Mouse (Mus musculus) forebrain, embryonic 15.5 days (tissue): ENCODE measurements around the gene Rere. TPM values are rescaled to one million over a fixed set of nuclear protein-coding genes. Genes with fewer than 3 reads are reported as not detected.

ENCODE experiments used
- ATAC-seq: fragments of 200-750 bp; cut with Nextera tagmentation; replicated peaks from 2 replicates; pipeline ENCODE4 v1.8.0; 2017; ENCODE audit warnings: mild to moderate bottlenecking, moderate TSS enrichment, moderate library complexity
- H3K27ac ChIP-seq: fragments of 300-500 bp; sonication (generic); replicated peaks from 2 replicates; pipeline ENCODE4 v1.5.1; 2015; ENCODE audit warnings: mild to moderate bottlenecking, inconsistent platforms
- H3K27me3 ChIP-seq: fragments of 300-500 bp; sonication (generic); 2 replicates; pipeline ENCODE4 v1.6.1; 2015; ENCODE audit warnings: inconsistent platforms
- H3K36me3 ChIP-seq: fragments of 300-500 bp; sonication (generic); 2 replicates; pipeline ENCODE4 v1.6.1; 2015; ENCODE audit warnings: mild to moderate bottlenecking, inconsistent platforms
- H3K4me1 ChIP-seq: fragments of 300-500 bp; sonication (generic); 2 replicates; pipeline ENCODE4 v1.6.1; 2015; ENCODE audit warnings: inconsistent platforms
- H3K4me2 ChIP-seq: fragments of 300-500 bp; sonication (generic); replicated peaks from 2 replicates; pipeline ENCODE4 v1.6.1; 2015; ENCODE audit warnings: mild to moderate bottlenecking, inconsistent platforms
- H3K4me3 ChIP-seq: fragments of 300-500 bp; sonication (generic); 2 replicates; pipeline ENCODE4 v1.5.1; 2015; ENCODE audit warnings: mild to moderate bottlenecking, inconsistent platforms
- H3K9ac ChIP-seq: fragments of 300-500 bp; sonication (generic); replicated peaks from 2 replicates; pipeline ENCODE4 v1.6.1; 2015; ENCODE audit warnings: mild to moderate bottlenecking, inconsistent platforms
- H3K9me3 ChIP-seq: fragments of 300-500 bp; sonication (generic); 2 replicates; pipeline ENCODE4 v1.6.1; 2016; ENCODE audit warnings: inconsistent platforms
- WGBS: fragments of 180-500 bp; shearing (Covaris S2); methylation state at CpG from one replicate; pipeline ENCODE4 v1.1.7; 2015; ENCODE audit warnings: mixed read lengths; 5-methylcytosine and 5-hydroxymethylcytosine counted together
- polyA plus RNA-seq: library from polyadenylated mRNA; unstranded; fragments of >200 nt; fragmentation: Nextera tagmentation; extraction: Ambion mirVana; gene quantifications from 2 replicates; pipeline ENCODE4 v1.2.1, GENCODE M21; 2015

Gene Rere
- polyA plus RNA-seq, 1 experiment from 2014 or later = 26.6 TPM

GRCm38 (mm10) chr4:150605804-150606203, 324.4 kb downstream of the Rere start:
- Histone ChIP-seq H3K27me3 (no peaks in the 10 kb centered on the region), H3K4me1 (peaks cover 22% of the 10 kb centered on the region), H3K4me2 (no peak overlapping the region), H3K36me3 (no peaks in the 10 kb centered on the region), H3K27ac (peak overlapping the region; percentile 80), H3K4me3 (no peak overlapping the region), H3K9ac (no peak overlapping the region), H3K9me3 (no peaks in the 10 kb centered on the region)
- 85% methylated on average over 3 of the region's 3 CpGs for WGBS
- no peak for ATAC-seq

DNA sequence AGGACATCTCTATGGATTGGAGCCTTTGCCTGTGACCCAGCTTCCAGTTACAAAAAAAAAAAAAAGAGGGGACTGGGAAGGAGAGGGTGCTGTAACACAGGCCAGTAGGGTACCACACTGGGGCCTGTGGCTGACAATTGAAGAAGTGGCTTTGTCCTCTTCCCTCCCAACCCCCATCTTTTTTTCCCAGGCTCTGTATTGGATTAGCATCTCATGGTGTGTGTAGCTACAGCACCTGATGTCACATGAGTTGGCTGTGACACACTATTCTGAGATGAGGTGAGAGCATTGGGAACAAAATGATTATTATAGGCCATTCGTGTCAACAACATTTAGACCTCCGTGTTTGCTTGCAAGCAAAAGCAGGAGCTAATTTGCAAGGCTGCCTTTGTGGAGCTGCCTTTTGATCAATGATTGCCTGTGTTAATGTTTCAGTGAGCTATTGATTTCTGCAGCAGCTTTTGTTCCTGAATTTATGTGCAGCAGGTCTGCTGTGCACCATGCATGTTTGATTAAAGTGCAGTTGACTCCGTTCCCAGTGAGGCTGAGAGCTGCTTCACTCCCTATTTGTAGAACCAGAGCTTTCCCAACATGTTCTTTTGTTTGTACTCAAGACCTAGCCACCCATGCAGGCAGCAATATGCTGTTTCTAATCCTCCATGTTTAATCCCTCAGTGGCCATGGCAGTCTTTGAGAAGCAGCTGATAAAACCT, 325.2 kb downstream of the Rere start:
- peaks cover 22% of the 10 kb centered on the region for H3K4me1 ChIP-seq
- no peaks in the 10 kb centered on the region for H3K27me3 ChIP-seq
- ATAC-seq = peak; percentile 77
- H3K4me2 ChIP-seq = no peak overlapping the region
- peak overlapping the region; percentile 80 for H3K27ac ChIP-seq
- no peak overlapping the region for H3K4me3 ChIP-seq
- no peaks in the 10 kb centered on the region for H3K36me3 ChIP-seq
- 4% methylated on average over 3 of the region's 3 CpGs for WGBS
- no peaks in the 10 kb centered on the region for H3K9me3 ChIP-seq
- no peak overlapping the region for H3K9ac ChIP-seq

- no peak overlapping the region for H3K4me3 ChIP-seq
- H3K9ac ChIP-seq = no peak overlapping the region
- no peaks in the 10 kb centered on the region for H3K27me3 ChIP-seq
- peaks cover 19% of the 10 kb centered on the region for H3K36me3 ChIP-seq
- ATAC-seq = no peak
- no peaks in the 10 kb centered on the region for H3K9me3 ChIP-seq
- WGBS = 100% methylated on average over 3 of the region's 3 CpGs
- peaks cover 22% of the 10 kb centered on the region for H3K4me1 ChIP-seq
- no peak overlapping the region for H3K4me2 ChIP-seq
- H3K27ac ChIP-seq = no peak overlapping the region
Observed at GRCm38 (mm10) chr4:150608670-150609069, 327.2 kb downstream of the Rere start.

GRCm38 (mm10) chr4:150613715-150614114, 332.3 kb downstream of the Rere start:
- H3K36me3 ChIP-seq = peaks cover 65% of the 10 kb centered on the region
- no peaks in the 10 kb centered on the region for H3K27me3 ChIP-seq
- no peak overlapping the region for H3K4me2 ChIP-seq
- no peak overlapping the region for H3K4me3 ChIP-seq
- no peak for ATAC-seq
- 94% methylated on average over 7 of the region's 7 CpGs for WGBS
- no peak overlapping the region for H3K9ac ChIP-seq
- no peaks in the 10 kb centered on the region for H3K4me1 ChIP-seq
- H3K27ac ChIP-seq = no peak overlapping the region
- no peaks in the 10 kb centered on the region for H3K9me3 ChIP-seq

DNA sequence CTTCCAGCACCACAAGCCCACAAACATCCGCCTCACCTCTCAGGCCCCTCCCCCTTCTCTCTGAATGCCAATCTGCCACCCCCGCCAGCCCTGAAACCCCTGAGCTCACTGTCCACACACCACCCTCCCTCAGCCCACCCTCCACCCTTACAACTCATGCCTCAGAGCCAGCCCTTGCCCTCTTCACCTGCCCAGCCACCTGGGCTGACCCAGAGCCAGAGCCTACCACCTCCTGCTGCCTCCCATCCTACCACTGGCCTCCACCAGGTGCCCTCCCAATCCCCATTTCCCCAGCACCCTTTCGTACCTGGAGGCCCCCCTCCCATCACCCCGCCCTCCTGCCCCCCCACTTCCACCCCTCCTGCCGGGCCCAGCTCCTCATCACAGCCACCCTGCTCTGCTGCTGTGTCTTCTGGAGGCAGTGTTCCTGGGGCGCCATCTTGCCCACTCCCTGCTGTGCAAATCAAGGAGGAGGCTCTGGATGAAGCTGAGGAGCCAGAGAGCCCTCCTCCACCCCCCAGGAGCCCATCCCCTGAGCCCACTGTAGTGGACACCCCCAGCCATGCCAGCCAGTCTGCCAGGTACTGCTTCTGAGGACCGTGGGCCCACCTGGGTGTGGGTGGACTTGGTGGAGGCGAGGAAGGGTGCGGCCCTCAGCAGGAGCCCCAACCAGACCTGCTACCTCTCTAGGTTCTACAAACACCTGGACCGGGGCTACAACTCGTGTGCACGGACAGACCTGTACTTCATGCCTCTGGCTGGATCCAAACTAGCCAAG, 334.0 kb downstream of the Rere start:
- Histone ChIP-seq H3K4me1 (no peaks in the 10 kb centered on the region), H3K4me2 (no peak overlapping the region), H3K27ac (no peak overlapping the region), H3K36me3 (peaks cover 71% of the 10 kb centered on the region), H3K9ac (no peak overlapping the region), H3K4me3 (no peak overlapping the region), H3K9me3 (no peaks in the 10 kb centered on the region), H3K27me3 (no peaks in the 10 kb centered on the region)
- ATAC-seq = no peak
- 92% methylated on average over 12 of the region's 12 CpGs for WGBS

DNA sequence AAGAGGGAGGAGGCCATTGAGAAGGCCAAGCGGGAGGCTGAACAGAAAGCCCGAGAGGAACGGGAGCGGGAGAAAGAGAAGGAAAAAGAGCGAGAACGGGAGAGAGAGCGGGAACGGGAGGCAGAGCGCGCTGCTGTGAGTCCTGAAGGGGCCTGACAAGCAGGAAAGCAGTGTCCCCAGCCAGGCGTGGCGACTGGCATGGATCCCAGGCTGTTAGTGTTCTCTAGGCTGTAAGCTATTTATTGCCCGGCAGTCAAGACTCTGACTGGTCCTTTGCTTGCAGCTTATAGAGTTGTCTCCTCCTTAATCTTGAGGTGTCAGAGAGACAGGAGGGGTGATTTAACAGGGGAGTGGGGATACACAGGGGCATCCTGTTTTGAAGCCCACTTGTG, 334.6 kb downstream of the Rere start:
- H3K4me1 ChIP-seq = no peaks in the 10 kb centered on the region
- WGBS = 74% methylated on average over 13 of the region's 13 CpGs
- no peak overlapping the region for H3K27ac ChIP-seq
- no peak for ATAC-seq
- no peaks in the 10 kb centered on the region for H3K9me3 ChIP-seq
- no peak overlapping the region for H3K4me3 ChIP-seq
- H3K4me2 ChIP-seq = no peak overlapping the region
- H3K36me3 ChIP-seq = peaks cover 71% of the 10 kb centered on the region
- H3K9ac ChIP-seq = no peak overlapping the region
- no peaks in the 10 kb centered on the region for H3K27me3 ChIP-seq

DNA sequence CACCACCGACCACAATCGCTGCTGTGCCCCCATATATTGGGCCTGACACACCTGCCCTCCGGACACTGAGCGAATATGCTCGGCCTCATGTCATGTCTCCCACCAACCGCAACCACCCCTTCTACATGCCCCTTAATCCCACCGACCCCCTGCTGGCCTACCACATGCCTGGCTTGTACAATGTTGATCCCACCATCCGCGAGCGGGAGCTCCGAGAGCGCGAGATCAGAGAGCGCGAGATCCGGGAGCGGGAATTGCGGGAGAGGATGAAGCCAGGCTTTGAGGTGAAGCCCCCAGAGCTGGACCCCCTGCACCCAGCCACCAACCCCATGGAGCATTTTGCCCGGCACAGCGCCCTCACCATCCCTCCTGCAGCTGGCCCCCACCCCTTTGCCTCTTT, 335.4 kb downstream of the Rere start:
- no peak overlapping the region for H3K4me2 ChIP-seq
- H3K27ac ChIP-seq = no peak overlapping the region
- ATAC-seq = no peak
- no peak overlapping the region for H3K9ac ChIP-seq
- H3K4me1 ChIP-seq = no peaks in the 10 kb centered on the region
- 95% methylated on average over 20 of the region's 20 CpGs for WGBS
- H3K36me3 ChIP-seq = peaks cover 69% of the 10 kb centered on the region
- H3K27me3 ChIP-seq = no peaks in the 10 kb centered on the region
- no peak overlapping the region for H3K4me3 ChIP-seq
- no peaks in the 10 kb centered on the region for H3K9me3 ChIP-seq

DNA sequence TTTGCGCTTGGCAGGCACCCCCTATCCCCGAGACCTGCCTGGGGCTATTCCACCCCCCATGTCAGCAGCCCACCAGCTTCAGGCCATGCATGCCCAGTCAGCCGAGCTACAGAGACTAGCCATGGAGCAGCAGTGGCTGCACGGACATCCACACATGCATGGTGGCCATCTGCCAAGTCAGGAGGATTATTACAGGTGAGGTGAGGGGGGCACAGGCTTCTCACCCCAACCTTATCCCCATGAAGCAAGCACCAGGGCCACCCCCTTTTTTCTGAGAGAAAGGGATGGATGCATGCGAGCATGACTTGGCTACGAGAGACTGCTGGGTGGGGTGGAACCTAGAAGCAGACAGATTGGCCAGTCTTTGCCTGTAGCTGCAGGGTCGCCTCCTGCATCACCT, 337.6 kb downstream of the Rere start:
- no peaks in the 10 kb centered on the region for H3K9me3 ChIP-seq
- no peaks in the 10 kb centered on the region for H3K27me3 ChIP-seq
- no peak overlapping the region for H3K9ac ChIP-seq
- no peak for ATAC-seq
- H3K4me3 ChIP-seq = no peak overlapping the region
- no peak overlapping the region for H3K4me2 ChIP-seq
- peaks cover 51% of the 10 kb centered on the region for H3K36me3 ChIP-seq
- no peaks in the 10 kb centered on the region for H3K4me1 ChIP-seq
- H3K27ac ChIP-seq = no peak overlapping the region
- 80% methylated on average over 7 of the region's 7 CpGs for WGBS

DNA sequence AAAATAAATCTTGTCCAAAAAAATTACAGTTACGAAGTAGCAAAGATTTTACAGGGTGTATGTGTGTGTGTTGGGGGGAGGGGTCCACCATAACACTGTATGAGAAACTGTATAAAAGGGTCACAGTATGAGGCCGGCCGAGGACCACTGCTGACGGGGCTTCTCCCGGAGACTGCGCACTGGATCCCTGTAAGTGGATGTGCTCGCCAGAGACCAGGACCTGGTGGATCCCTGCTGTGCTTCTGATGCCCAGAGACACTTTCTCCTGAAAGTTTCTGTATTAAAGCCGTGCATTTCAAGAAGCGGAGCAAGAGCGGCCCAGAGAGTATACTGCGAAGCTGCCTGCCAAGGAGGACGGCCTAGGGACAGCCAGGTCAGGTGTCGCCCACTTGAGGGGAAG, 341.2 kb downstream of the Rere start:
- Histone ChIP-seq H3K27ac (no peak overlapping the region), H3K4me3 (no peak overlapping the region), H3K27me3 (no peaks in the 10 kb centered on the region), H3K4me2 (no peak overlapping the region), H3K9me3 (no peaks in the 10 kb centered on the region), H3K36me3 (peaks cover 17% of the 10 kb centered on the region), H3K9ac (no peak overlapping the region), H3K4me1 (no peaks in the 10 kb centered on the region)
- WGBS = 92% methylated on average over 13 of the region's 13 CpGs
- no peak for ATAC-seq

DNA sequence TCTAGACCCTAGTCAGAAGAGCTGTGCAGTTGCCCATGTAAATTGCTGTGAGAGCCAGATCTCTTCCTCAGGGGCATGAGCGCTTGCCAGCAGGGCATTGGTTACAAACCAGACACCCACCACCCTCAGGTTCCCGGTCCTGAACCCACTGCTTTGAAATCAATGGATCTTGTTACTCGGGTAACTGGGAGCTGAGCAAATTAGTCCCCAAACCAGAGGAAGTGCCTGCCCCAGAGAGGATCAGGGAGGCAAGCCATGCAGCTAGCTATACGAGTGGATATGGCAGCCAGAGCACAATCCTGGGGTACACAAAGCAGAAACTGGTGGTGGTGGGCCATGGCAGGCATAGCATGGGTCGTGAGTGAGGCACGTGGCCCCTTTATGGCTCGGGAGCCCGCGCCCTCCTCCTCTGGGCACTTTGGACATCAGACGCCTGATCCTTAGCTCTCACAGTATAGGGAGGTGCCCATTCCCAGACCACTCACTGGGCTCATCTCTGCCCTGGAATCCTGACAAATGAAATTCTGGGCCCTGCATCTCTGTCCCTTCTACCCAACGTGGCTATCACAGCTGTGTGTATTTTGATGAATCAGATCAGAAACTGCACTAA, 342.9 kb downstream of the Rere start:
- H3K9ac ChIP-seq = no peak overlapping the region
- H3K4me2 ChIP-seq = no peak overlapping the region
- no peaks in the 10 kb centered on the region for H3K4me1 ChIP-seq
- no peak for ATAC-seq
- no peaks in the 10 kb centered on the region for H3K9me3 ChIP-seq
- H3K36me3 ChIP-seq = 0 out of 2 replicates have a peak, but pooled peaks cover 2% of the 10 kb centered on the region
- 72% methylated on average over 11 of the region's 11 CpGs for WGBS
- H3K27me3 ChIP-seq = no peaks in the 10 kb centered on the region
- H3K4me3 ChIP-seq = no peak overlapping the region
- no peak overlapping the region for H3K27ac ChIP-seq

DNA sequence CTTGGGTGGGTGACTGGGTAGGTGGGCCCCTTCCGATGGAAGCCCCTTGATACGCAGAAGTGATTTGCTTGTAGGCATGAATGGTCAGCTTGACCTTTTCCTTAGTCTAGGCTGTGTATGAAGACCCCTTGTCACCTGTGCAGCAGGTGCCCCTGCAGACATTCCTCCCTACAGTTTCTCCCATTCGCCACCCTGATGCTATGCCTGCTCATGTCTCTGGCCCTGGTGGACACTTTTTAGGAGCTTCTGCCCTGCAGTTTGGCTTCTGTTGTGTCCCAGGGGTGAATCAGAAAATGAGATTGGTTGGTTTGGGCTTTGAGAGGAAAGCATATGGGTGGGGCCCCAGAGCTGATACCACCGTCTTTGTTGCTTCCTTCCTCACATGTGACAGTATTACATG, 343.5 kb downstream of the Rere start:
- no peak for ATAC-seq
- Histone ChIP-seq H3K9ac (no peak overlapping the region), H3K36me3 (0 out of 2 replicates have a peak, but pooled peaks cover 2% of the 10 kb centered on the region), H3K4me2 (no peak overlapping the region), H3K4me1 (no peaks in the 10 kb centered on the region), H3K27me3 (no peaks in the 10 kb centered on the region), H3K27ac (no peak overlapping the region), H3K4me3 (no peak overlapping the region), H3K9me3 (no peaks in the 10 kb centered on the region)
- WGBS = 85% methylated on average over 4 of the region's 4 CpGs

- peak; percentile 34 for ATAC-seq
- Histone ChIP-seq H3K27ac (no peak overlapping the region), H3K27me3 (no peaks in the 10 kb centered on the region), H3K4me1 (no peaks in the 10 kb centered on the region), H3K4me3 (no peak overlapping the region), H3K4me2 (no peak overlapping the region), H3K36me3 (0 out of 2 replicates have a peak, but pooled peaks cover 2% of the 10 kb centered on the region), H3K9ac (no peak overlapping the region), H3K9me3 (no peaks in the 10 kb centered on the region)
- 57% methylated on average over 1 of the region's 1 CpGs for WGBS
Observed at GRCm38 (mm10) chr4:150625425-150625824, 344.0 kb downstream of the Rere start.
